Mouse (Mus musculus) kidney, postnatal 14 days (tissue): ENCODE data around the gene Igfals.

Experiments used
- DNase-seq: peaks from one replicate; pipeline ENCODE4 v3.0.0; 2022; ENCODE audit warnings: mixed read lengths

The Igfals gene

GRCm38 (mm10) chr17:24867914-24868313 is 2.1 kb downstream of the Igfals start:
- DNase-seq, result no peak

DNA sequence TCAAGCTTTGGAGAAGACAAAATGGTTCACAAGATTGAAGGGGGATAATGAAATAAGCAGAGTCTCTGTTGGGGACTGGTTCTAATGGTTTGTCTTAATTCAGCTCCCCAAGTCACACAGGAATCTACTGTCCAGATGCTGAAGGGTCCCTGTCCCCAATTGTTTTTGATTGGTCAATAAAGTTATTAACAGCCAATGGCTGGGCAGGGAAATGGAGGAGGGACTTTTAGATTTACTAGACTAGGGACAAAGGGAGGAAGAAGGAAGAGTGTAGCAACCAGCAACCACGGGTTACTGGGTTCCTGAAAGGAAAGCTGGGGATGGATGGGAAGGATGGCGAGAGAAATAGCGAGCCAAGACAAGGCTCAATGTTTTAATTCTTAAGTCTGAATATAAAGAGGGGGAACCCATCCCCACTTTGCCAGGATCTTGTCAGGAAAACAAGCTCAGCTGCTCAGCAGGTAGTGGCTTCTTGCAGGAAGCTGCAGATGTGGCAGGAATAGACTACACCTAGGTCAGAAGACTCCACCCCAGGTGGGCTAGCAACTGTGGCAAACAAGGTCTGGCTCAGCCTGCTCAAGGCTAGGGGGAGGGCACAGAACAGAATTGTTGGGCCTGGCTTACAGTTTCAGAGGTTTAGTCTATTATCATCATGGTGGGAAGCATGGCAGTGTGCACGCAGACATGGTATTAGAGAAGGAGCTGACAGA is 8.1 kb downstream of the Igfals start:
- DNase-seq, result no peak

DNA sequence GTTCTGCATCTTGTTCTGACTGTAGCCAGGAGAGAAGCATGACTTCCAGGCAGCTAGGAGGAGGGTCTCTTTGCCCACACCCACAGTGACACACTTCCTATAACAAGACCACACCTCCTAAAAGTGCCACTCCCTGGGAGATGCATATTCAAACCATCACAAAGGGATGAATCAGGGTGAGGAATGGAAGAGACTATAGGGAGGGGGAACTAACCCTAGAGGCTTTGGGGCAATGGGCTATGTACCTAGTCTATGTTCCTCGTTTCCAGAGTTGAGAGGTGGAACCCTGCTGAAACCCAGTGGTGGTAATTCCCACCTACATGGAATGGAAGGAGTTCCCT is 8.6 kb downstream of the Igfals start:
- DNase-seq, result no peak

- no peak for DNase-seq
Measured at GRCm38 (mm10) chr17:24874989-24875388, 9.2 kb downstream of the Igfals start.

GRCm38 (mm10) chr17:24877336-24878116 is 11.7 kb downstream of the Igfals start:
- peak; percentile 75 for DNase-seq

DNA sequence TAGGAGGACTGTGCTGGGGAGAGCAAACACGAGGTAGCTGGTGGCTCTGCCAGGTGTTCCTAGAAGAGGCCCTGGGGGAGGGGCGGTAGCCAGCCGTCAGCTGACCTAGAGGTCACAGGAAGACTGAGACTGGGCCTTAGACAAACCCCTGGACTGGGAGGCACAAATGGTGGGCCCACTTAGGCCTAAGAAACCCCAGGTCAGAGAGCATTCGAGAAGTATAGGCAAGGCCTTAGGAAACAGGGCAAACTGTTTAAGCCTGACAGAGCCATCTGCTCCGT is 12.3 kb downstream of the Igfals start:
- peak; percentile 89 for DNase-seq

DNA sequence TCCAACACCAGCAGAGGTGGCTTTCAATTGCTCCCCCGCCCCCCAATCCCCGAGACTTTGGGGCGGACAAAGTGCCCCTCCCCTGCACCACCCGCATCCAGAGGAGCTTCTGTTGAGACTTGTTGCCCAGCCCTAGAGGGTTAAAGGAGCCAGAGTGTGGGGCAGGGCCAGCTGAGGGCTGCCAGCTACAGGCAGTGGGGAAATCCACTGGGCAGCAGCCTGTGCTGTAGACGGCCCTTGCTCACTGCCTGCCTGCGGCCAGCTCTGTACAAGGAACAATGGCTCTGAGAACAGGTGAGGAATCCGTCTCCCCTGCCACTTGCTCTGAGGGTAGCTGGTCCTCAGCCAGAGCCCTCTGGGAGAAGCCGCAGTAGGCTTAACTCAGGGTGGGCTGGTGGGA is 12.7 kb downstream of the Igfals start:
- DNase-seq, result no peak

- peak; percentile 54 for DNase-seq
Measured at GRCm38 (mm10) chr17:24881738-24882440, 16.1 kb downstream of the Igfals start.

DNA sequence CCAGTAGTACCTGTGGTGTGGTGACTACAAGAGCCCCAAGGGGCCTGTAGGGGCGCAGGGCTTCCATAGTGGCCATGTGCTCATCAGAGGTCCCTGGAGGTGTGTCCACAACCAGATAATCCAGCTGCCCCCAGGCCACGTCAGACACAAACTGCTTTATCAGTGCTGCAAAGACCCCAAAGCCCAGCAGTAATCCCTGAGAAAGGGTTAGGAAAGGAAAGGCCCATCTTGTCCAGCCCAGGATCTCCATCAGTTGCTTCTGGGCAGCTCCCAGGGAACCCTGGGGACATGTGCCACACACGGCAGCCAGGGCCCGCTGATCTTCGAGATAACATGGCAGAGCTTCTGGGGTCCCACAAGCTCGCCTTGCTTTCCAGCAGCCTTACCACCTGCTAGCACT is 18.6 kb downstream of the Igfals start:
- DNase-seq, result no peak

- no peak for DNase-seq
Measured at GRCm38 (mm10) chr17:24885356-24886133, 19.7 kb downstream of the Igfals start.

DNA sequence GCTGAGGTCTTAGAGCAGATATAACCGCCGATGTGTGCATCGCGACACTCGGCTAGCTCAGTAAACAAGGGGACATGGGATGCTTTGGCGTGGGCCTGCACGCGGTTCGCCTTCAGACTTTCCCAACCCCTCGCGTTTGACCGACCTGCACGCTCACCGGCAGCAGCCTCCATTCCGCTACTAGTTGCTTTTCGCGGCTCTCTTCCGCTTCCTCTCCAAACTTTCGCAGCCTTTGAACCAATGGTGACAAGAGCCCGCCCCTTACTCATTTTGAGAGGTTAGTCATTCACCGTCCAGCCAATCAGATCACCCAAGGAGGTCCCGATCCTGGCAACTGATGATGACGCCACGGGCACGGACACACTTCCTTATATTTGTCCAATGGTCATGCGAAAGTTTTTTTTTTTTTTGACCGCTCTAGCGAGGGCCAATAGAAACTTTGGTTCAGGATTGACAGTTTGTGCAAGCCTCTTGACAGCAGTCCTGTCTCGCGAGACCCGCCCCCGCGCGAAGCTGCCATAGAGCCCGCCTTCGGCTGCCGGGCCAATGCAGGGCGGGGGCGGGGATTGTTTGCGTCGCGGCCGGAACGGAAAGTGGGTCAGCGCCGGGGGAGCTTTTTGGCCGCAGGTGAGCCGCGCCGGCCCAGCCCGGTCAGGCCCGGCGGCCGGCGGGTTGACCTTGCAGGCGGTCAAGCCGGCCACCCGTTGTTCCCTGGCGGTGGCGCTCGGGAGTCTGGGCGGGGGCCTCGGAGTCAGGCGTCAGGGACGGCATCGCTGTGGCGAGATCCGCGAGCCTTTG is 20.5 kb downstream of the Igfals start, which contains the start of the genes Nubp2 and Spsb3:
Nubp2 (minus strand) TSS at position 216 of the 798 bp plus-strand sequence.
Spsb3 (plus strand) TSS at position 510 of the 798 bp plus-strand sequence.
- peak; percentile 98 for DNase-seq

GRCm38 (mm10) chr17:24886932-24887271 is 21.1 kb downstream of the Igfals start:
- no peak for DNase-seq

DNA sequence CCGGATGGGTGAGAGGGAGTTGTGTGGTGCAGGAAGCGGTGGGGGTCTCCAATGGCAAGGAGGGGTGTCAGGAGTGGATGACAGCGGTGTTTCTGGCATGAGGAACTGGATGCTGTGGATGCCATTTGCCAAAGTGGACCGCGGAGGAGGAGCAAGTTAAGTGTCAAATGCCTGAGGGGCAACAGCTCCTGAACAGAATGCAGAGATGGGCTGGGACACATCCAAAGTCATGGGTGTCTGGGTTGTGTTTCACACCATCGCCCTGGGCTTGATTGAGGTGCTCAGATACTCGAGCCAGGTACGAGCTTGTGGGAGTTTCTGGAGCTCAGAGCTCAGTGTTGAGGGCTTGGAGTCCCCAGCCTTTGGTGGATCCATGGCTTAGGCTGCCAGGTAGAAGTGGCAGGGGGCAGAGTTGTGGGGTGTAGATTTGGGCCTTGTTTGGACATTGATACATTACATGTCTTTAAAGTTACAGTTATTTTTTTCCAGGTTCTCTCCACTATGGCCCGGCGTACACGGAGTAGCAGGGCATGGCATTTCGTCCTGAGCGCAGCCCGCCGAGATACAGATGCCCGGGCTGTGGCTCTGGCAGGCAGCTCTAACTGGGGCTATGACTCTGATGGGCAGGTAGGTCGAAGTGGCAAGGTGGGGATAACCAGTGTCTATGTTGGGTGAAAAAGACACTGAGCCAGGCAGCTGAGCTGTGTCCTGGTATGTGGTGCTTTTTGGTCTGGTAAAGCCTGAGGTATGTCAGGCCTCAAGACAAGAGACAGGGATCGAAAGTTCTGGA is 21.7 kb downstream of the Igfals start:
- no peak for DNase-seq

DNA sequence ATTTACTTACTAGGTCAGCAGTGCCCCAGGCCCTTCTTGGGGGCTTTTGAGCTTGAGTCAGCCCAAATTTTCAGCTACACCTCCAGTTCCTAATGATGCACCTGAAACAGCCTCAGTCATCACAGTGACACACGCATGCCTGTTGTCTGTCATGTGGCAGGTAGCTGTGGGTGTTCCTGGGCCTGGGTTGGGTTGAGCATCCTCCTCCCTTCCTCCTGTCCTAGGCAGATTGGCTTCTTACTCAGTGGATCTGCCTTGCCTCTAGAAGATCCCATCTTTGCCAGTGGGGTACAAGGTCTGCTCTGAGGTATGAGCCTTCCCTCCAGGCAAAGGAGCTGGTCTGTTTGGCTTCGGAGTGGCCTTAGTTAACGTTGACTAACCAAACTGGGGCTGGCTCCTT is 23.1 kb downstream of the Igfals start:
- DNase-seq, result no peak

DNA sequence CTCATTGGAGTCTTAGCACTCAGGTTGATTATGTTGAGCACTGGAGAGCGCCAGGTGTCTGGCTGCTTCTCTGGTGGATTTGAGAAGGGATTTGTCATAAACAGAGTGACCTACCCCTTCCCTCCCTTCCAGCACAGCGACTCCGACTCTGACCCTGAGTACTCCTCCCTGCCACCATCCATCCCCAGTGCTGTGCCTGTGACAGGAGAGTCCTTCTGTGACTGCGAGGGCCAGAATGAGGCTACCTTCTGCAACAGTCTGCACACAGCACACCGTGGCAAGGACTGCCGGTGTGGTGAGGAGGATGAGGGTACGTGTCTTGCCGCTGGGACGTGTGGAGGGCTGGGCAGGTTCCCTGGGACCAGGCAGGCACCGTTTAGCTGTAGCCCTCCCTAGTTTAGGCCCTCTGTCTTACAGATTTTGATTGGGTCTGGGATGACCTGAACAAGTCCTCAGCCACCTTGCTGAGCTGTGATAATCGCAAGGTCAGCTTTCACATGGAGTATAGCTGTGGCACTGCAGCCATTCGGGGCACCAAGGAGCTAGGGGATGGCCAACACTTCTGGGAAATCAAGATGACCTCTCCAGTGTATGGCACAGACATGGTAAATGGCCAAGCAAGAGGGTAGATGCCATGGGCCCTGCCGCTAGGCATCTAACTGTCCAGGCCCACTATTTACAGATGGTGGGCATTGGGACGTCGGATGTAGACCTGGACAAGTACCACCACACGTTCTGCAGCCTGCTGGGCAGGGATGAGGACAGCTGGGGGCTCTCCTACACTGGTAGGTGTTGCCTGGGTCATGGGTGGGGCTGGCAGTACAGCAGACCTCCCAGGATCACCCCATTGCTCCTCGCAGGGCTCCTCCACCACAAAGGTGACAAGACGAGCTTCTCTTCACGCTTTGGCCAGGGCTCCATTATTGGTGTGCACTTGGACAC is 24.6 kb downstream of the Igfals start:
- no peak for DNase-seq

DNA sequence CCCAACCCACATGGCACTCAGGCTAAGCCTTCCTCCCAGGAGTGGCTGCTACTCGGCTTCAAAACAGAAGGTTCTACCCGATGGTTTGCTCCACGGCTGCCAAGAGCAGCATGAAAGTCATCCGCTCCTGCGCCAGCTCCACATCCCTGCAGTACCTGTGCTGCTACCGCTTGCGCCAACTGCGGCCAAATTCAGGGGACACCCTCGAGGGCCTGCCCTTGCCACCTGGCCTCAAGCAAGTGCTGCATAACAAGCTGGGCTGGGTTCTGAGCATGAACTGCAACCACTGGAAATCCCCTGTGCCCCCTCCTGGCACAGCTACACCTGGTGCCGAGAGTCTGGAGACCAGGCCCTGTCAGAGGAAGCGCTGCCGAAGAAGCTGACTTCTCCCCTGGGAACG is 25.5 kb downstream of the Igfals start:
- DNase-seq, result no peak

- DNase-seq, result no peak
Measured at GRCm38 (mm10) chr17:24892785-24893184, 27.0 kb downstream of the Igfals start.

DNA sequence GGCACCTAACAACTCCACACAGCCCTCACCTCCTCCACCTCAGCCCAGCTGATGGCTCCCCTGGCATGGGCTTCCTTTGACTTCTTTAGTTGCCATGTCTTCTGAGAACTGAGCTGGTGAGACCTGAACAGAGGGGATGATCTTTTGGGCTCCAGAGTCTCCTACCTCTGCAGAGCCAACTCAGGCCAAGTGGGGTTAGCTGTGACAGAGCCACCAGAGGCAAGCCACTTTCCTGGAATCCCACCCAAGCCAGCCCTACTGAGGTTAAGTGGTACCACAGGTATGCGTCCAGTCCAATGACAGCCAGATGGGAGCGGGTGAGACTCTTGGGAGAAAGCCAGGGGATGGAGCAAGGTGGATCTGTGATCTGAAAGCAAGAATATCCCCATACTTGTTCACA is 27.5 kb downstream of the Igfals start:
- DNase-seq, result no peak

- DNase-seq, result no peak
Measured at GRCm38 (mm10) chr17:24894061-24894994, 28.5 kb downstream of the Igfals start.
